Mouse (Mus musculus): ENCODE results near the gene Ino80. TPM values are rescaled to one million over a fixed set of nuclear protein-coding genes. Genes with fewer than 3 reads are reported as not detected.

Ino80 gene
- total RNA-seq, 2 experiments from 2014 or later = 20.0 to 22.6 TPM

DNA sequence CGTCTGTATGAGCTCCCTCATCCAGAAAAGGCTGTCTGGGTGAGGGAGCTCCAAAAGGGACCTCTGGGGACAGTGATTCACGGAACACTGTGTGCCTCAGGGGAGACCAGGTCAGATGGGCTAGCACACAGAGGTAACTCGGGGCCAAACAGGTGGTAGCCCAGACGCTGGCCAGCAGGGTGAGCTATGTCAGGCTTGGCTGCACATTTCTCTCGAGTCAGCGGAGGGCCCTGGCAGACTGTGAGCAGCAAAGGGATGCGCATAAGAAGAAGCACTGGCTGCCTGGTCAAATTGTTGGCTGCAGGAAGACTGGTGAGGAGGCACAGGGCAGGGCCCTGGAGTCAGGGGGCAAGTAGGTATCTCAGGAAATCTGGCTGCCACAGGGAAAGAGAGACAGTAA, 121.8 kb downstream of the Ino80 start:
- no peak for DNase-seq (ENCODE audit: low spot score in 2 of 2)

DNA sequence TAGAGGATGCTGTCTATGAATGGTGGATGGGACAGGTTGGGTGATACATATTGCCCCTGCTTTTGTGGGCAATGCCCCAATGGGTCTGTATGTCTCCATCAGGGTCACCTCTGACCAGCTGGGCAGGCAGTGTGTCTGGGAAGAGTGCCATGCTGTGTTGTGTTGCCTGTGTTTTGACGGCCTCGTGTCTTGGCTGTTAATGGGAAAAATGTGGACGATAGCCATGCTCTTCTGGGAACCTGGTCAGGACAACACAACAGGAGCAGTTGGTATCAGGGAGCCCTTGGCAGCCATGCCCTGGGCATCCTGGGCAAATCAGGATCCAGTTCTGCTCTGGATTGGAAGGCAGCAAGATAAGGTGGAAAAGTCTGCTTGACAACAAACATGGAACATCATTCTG, 122.4 kb downstream of the Ino80 start:
- DNase-seq (ENCODE audit: low spot score in 2 of 2) = no peak

GRCm38 (mm10) chr2:119353707-119354106, 123.8 kb downstream of the Ino80 start:
- DNase-seq (ENCODE audit: low spot score in 2 of 2) = no peak

GRCm38 (mm10) chr2:119350555-119351486, 126.7 kb downstream of the Ino80 start, which contains the start of gene Chac1:
Gene Chac1, plus strand, starts transcription at chr2:119351229.
- peak; percentile 78 to 87 for DNase-seq (ENCODE audit: low spot score in 2 of 2)

DNA sequence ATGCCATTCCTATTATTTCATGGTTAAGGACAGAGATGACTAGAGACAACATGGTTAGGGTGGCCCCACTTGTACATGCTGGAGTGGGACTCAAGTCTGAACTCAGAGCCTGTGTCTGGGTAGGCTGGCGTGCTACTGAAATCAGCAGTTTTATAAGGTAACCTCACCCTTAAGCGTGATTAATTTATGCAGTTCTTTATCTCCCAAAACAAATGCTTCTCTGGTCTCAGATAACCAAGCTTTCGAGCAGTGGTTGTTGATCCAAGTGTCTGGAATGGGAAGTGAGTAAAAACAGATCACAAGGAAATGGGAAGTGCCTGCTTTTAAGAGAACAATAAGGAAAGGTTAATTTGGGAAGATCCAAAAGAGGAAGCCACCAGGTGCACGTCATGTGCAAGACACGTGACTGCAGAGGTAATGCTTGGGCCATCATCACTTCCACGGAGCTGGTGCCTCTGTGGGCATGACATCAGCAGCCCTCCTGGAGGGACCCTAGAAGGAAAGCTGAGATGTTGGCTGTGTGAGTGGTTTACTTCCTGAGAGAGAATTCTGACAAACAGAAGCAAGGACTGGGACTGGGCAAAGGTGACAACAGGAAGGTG, 132.8 kb downstream of the Ino80 start:
- no peak for DNase-seq (ENCODE audit: low spot score in 2 of 2)

GRCm38 (mm10) chr2:119337425-119338265, 139.8 kb downstream of the Ino80 start:
- peak; percentile 97 for DNase-seq (ENCODE audit: low spot score in 2 of 2)

GRCm38 (mm10) chr2:119336470-119336869, 141.0 kb downstream of the Ino80 start:
- no peak for DNase-seq (ENCODE audit: low spot score in 2 of 2)

- no peak for DNase-seq (ENCODE audit: low spot score in 2 of 2)
Measured at GRCm38 (mm10) chr2:119336002-119336401, 141.5 kb downstream of the Ino80 start.

GRCm38 (mm10) chr2:119335535-119335934, 142.0 kb downstream of the Ino80 start:
- no peak for DNase-seq (ENCODE audit: low spot score in 2 of 2)

GRCm38 (mm10) chr2:119334964-119335525, 142.4 kb downstream of the Ino80 start:
- DNase-seq (ENCODE audit: low spot score in 2 of 2) = no peak

GRCm38 (mm10) chr2:119334135-119334534, 143.4 kb downstream of the Ino80 start:
- DNase-seq (ENCODE audit: low spot score in 2 of 2) = no peak

DNA sequence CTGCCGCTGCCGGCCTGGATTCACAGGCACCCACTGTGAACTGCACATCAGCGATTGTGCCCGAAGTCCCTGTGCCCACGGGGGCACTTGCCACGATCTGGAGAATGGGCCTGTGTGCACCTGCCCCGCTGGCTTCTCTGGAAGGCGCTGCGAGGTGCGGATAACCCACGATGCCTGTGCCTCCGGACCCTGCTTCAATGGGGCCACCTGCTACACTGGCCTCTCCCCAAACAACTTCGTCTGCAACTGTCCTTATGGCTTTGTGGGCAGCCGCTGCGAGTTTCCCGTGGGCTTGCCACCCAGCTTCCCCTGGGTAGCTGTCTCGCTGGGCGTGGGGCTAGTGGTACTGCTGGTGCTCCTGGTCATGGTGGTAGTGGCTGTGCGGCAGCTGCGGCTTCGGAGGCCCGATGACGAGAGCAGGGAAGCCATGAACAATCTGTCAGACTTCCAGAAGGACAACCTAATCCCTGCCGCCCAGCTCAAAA, 145.3 kb downstream of the Ino80 start:
- no peak for DNase-seq (ENCODE audit: low spot score in 2 of 2)

DNA sequence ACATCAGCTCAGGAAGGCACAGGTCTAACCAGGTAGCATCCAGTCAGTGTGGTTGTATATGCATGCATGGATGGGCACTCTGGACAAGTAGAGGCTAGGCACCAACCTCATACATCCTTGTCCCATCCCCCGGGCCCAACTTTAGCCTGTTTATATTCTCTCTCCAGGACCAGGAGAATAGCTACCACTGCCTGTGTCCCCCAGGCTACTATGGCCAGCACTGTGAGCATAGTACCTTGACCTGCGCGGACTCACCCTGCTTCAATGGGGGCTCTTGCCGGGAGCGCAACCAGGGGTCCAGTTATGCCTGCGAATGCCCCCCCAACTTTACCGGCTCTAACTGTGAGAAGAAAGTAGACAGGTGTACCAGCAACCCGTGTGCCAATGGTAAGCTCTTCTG, 146.7 kb downstream of the Ino80 start:
- DNase-seq (ENCODE audit: low spot score in 2 of 2) = no peak

GRCm38 (mm10) chr2:119329123-119329817, 148.2 kb downstream of the Ino80 start:
- no peak for DNase-seq (ENCODE audit: low spot score in 2 of 2)

- DNase-seq (ENCODE audit: low spot score in 2 of 2) = no peak
Measured at GRCm38 (mm10) chr2:119328546-119328945, 148.9 kb downstream of the Ino80 start.

DNA sequence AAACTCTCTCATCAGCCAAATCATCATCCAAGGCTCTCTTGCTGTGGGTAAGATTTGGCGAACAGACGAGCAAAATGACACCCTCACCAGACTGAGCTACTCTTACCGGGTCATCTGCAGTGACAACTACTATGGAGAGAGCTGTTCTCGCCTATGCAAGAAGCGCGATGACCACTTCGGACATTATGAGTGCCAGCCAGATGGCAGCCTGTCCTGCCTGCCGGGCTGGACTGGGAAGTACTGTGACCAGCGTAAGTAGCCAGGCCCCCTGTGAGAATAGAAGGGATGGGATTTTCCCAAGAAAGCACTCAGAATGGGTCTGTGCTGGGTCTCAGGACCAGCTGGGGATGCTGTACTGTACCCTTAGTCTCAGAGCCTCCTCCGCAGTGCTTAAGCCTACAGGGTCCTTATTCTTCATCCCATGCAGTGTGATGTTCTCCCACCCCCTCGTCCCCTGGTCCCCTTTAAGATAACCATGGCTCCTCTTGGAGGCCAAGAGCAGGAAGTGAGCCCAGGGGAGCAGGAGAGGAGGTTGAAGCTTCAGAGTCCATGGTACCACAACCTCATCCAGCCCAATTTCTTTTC, 149.5 kb downstream of the Ino80 start:
- DNase-seq (ENCODE audit: low spot score in 2 of 2) = no peak

DNA sequence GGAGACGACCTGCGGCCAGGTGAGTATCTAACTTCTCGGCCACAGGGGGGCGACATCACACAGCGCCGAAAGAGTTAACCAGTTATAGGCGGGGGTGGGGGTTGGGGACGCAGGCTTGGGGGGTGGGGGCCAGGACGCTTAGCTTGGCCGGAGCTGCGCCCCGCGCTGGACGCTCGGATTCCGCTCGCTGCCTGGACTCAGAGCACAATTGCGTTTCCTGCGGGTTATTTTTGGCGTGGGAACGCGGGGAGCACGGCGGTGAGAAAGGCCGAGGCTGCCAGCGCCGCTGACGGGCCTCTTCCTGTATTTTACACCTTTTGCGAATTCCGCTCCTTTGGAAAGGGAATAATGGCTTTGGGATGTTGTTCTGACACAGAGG, 150.4 kb downstream of the Ino80 start:
- peak in 1 of 2 experiments; percentile 49 for DNase-seq (ENCODE audit: low spot score in 2 of 2)

DNA sequence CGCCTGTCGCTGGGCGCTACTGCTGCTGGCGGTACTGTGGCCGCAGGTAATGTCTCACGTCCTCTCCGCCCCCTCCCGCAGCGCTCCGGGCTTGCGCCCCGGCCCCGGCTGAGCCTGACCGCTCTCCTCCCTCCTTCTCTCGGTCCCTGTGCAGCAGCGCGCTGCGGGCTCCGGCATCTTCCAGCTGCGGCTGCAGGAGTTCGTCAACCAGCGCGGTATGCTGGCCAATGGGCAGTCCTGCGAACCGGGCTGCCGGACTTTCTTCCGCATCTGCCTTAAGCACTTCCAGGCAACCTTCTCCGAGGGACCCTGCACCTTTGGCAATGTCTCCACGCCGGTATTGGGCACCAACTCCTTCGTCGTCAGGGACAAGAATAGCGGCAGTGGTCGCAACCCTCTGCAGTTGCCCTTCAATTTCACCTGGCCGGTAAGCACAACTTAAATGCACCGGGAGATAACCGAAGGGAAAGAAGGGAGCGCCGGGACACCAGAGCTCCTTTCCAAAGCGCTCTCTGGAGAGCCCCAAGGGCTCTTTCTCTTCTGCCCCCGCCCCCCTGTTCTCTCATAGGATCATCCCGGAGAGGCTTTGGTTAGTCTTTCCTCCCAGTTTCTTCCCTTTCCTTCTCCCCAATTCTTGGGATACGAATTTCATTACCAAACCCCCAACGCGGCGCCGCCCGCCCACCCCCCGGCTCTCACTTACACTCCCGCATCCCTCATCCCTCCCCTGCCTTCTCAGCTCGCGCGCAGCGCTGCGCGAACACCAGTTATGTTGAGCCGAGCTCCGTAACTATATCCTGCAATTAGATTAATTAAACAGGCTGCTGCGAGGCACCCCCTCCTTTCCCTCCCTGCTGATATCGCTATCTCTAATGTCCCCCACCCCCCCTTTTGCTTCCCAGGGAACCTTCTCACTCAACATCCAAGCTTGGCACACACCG, 151.1 kb downstream of the Ino80 start:
- peak in 1 of 2 experiments; percentile 42 for DNase-seq (ENCODE audit: low spot score in 2 of 2)

Measured in adrenal gland, adult 18-20 months (tissue).